Mouse (Mus musculus): ENCODE results near the gene Cdh23. TPM values are rescaled to one million over a fixed set of nuclear protein-coding genes. Genes with fewer than 3 reads are reported as not detected.

The Cdh23 gene
- polyA plus RNA-seq, 1 experiment from 2014 or later: 2.7 TPM

- Histone ChIP-seq H3K4me1 (replicated peaks; ENCODE audit: control insufficient read depth, insufficient read depth, low read length) (peaks cover 12% of the 10 kb centered on the region), H3K27me3 (replicated peaks; ENCODE audit: control insufficient read depth, insufficient read depth, low read length) (peaks cover 7% of the 10 kb centered on the region), H3K4me2 (ENCODE audit: low read length) (no peak overlapping the region), H3K27ac (ENCODE audit: low read length) (no peak overlapping the region), H3K9ac (replicated peaks; ENCODE audit: low read depth, low read length) (no peak overlapping the region), H3K36me3 (ENCODE audit: control insufficient read depth, insufficient read depth) (no peaks in the 10 kb centered on the region), H3K9me3 (ENCODE audit: control insufficient read depth, low read length) (peaks cover 5% of the 10 kb centered on the region; the same call in 1 of the 2 replicates), H3K4me3 (replicated peaks; ENCODE audit: low read length) (no peak overlapping the region)
- WGBS: 19% methylated on average over 12 of the region's 12 CpGs
- peak; percentile 50; the same call in 1 of the 2 replicates for ATAC-seq
These were observed 117.4 kb downstream of the Cdh23 start for GRCm38 (mm10) chr10:60578738-60579538.

GRCm38 (mm10) chr10:60577920-60578737, 118.2 kb downstream of the Cdh23 start:
- Histone ChIP-seq H3K36me3 (ENCODE audit: control insufficient read depth, insufficient read depth) (no peaks in the 10 kb centered on the region), H3K27me3 (replicated peaks; ENCODE audit: control insufficient read depth, insufficient read depth, low read length) (peaks cover 7% of the 10 kb centered on the region; the same call in 1 of the 2 replicates), H3K9me3 (ENCODE audit: control insufficient read depth, low read length) (peaks cover 5% of the 10 kb centered on the region; the same call in 1 of the 2 replicates), H3K4me3 (replicated peaks; ENCODE audit: low read length) (no peak overlapping the region), H3K4me1 (replicated peaks; ENCODE audit: control insufficient read depth, insufficient read depth, low read length) (peaks cover 12% of the 10 kb centered on the region), H3K4me2 (ENCODE audit: low read length) (no peak overlapping the region), H3K9ac (replicated peaks; ENCODE audit: low read depth, low read length) (no peak overlapping the region), H3K27ac (ENCODE audit: low read length) (no peak overlapping the region)
- 87% methylated on average over 12 of the region's 12 CpGs for WGBS
- no peak for ATAC-seq

- Histone ChIP-seq H3K9me3 (ENCODE audit: control insufficient read depth, low read length) (peaks cover 5% of the 10 kb centered on the region; the same call in 1 of the 2 replicates), H3K9ac (replicated peaks; ENCODE audit: low read depth, low read length) (no peak overlapping the region), H3K27ac (ENCODE audit: low read length) (no peak overlapping the region), H3K27me3 (replicated peaks; ENCODE audit: control insufficient read depth, insufficient read depth, low read length) (peaks cover 7% of the 10 kb centered on the region; the same call in 1 of the 2 replicates), H3K4me3 (replicated peaks; ENCODE audit: low read length) (no peak overlapping the region), H3K4me2 (ENCODE audit: low read length) (no peak overlapping the region), H3K4me1 (replicated peaks; ENCODE audit: control insufficient read depth, insufficient read depth, low read length) (peaks cover 8% of the 10 kb centered on the region), H3K36me3 (ENCODE audit: control insufficient read depth, insufficient read depth) (no peaks in the 10 kb centered on the region)
- WGBS: 26% methylated on average over 13 of the region's 13 CpGs
- ATAC-seq: no peak
These were observed 119.0 kb downstream of the Cdh23 start for GRCm38 (mm10) chr10:60577125-60577919.

- Histone ChIP-seq H3K9me3 (ENCODE audit: control insufficient read depth, low read length) (peaks cover 1% of the 10 kb centered on the region; the same call in 1 of the 2 replicates), H3K36me3 (ENCODE audit: control insufficient read depth, insufficient read depth) (no peaks in the 10 kb centered on the region), H3K9ac (replicated peaks; ENCODE audit: low read depth, low read length) (no peak overlapping the region), H3K27ac (ENCODE audit: low read length) (no peak overlapping the region), H3K4me2 (ENCODE audit: low read length) (no peak overlapping the region), H3K4me1 (replicated peaks; ENCODE audit: control insufficient read depth, insufficient read depth, low read length) (peaks cover 8% of the 10 kb centered on the region), H3K27me3 (replicated peaks; ENCODE audit: control insufficient read depth, insufficient read depth, low read length) (no peaks in the 10 kb centered on the region), H3K4me3 (replicated peaks; ENCODE audit: low read length) (no peak overlapping the region)
- no peak for ATAC-seq
- 85% methylated on average over 3 of the region's 3 CpGs for WGBS
These were observed 121.4 kb downstream of the Cdh23 start for GRCm38 (mm10) chr10:60574851-60575250.

- Histone ChIP-seq H3K4me1 (replicated peaks; ENCODE audit: control insufficient read depth, insufficient read depth, low read length) (peaks cover 3% of the 10 kb centered on the region; the same call in 1 of the 2 replicates), H3K27ac (ENCODE audit: low read length) (no peak overlapping the region)
These were observed 124.8 kb downstream of the Cdh23 start for GRCm38 (mm10) chr10:60571491-60571890.

GRCm38 (mm10) chr10:60566369-60567037, 129.8 kb downstream of the Cdh23 start:
- Histone ChIP-seq H3K4me2 (ENCODE audit: low read length) (peak overlapping the region; percentile 31), H3K27ac (ENCODE audit: low read length) (no peak overlapping the region), H3K9ac (replicated peaks; ENCODE audit: low read depth, low read length) (0 out of 2 replicates have a peak overlapping the region, but pooled peaks have one; percentile 1), H3K27me3 (replicated peaks; ENCODE audit: control insufficient read depth, insufficient read depth, low read length) (peaks cover 4% of the 10 kb centered on the region; the same call in 1 of the 2 replicates), H3K4me3 (replicated peaks; ENCODE audit: low read length) (no peak overlapping the region), H3K36me3 (ENCODE audit: control insufficient read depth, insufficient read depth) (no peaks in the 10 kb centered on the region), H3K4me1 (replicated peaks; ENCODE audit: control insufficient read depth, insufficient read depth, low read length) (peaks cover 6% of the 10 kb centered on the region; the same call in 1 of the 2 replicates), H3K9me3 (ENCODE audit: control insufficient read depth, low read length) (no peaks in the 10 kb centered on the region)
- WGBS: 46% methylated on average over 24 of the region's 24 CpGs
- no peak for ATAC-seq

More at GRCm38 (mm10) chr10:60571491-60571890, 124.8 kb downstream of the Cdh23 start:
- Histone ChIP-seq H3K27me3 (replicated peaks; ENCODE audit: control insufficient read depth, insufficient read depth, low read length) (peaks cover 4% of the 10 kb centered on the region; the same call in 1 of the 2 replicates), H3K4me3 (replicated peaks; ENCODE audit: low read length) (no peak overlapping the region), H3K9ac (replicated peaks; ENCODE audit: low read depth, low read length) (no peak overlapping the region), H3K4me2 (ENCODE audit: low read length) (no peak overlapping the region), H3K9me3 (ENCODE audit: control insufficient read depth, low read length) (no peaks in the 10 kb centered on the region), H3K36me3 (ENCODE audit: control insufficient read depth, insufficient read depth) (no peaks in the 10 kb centered on the region)
- 67% methylated on average over 4 of the region's 4 CpGs for WGBS
- ATAC-seq: no peak

- Histone ChIP-seq H3K4me1 (replicated peaks; ENCODE audit: control insufficient read depth, insufficient read depth, low read length) (peaks cover 6% of the 10 kb centered on the region; the same call in 1 of the 2 replicates), H3K27ac (ENCODE audit: low read length) (no peak overlapping the region), H3K36me3 (ENCODE audit: control insufficient read depth, insufficient read depth) (no peaks in the 10 kb centered on the region), H3K4me3 (replicated peaks; ENCODE audit: low read length) (no peak overlapping the region), H3K27me3 (replicated peaks; ENCODE audit: control insufficient read depth, insufficient read depth, low read length) (peaks cover 4% of the 10 kb centered on the region; the same call in 1 of the 2 replicates), H3K9me3 (ENCODE audit: control insufficient read depth, low read length) (no peaks in the 10 kb centered on the region), H3K9ac (replicated peaks; ENCODE audit: low read depth, low read length) (no peak overlapping the region), H3K4me2 (ENCODE audit: low read length) (no peak overlapping the region)
- WGBS: 76% methylated on average over 6 of the region's 6 CpGs
- no peak for ATAC-seq
These were observed 132.2 kb downstream of the Cdh23 start for GRCm38 (mm10) chr10:60564136-60564535.

GRCm38 (mm10) chr10:60562946-60563345, 133.3 kb downstream of the Cdh23 start:
- 18% methylated on average over 7 of the region's 7 CpGs for WGBS
- H3K4me1 ChIP-seq (replicated peaks; ENCODE audit: control insufficient read depth, insufficient read depth, low read length): peaks cover 7% of the 10 kb centered on the region
- no peak overlapping the region for H3K4me3 ChIP-seq (replicated peaks; ENCODE audit: low read length)
- H3K27me3 ChIP-seq (replicated peaks; ENCODE audit: control insufficient read depth, insufficient read depth, low read length): peaks cover 4% of the 10 kb centered on the region; the same call in 1 of the 2 replicates
- no peak overlapping the region for H3K9ac ChIP-seq (replicated peaks; ENCODE audit: low read depth, low read length)
- no peak for ATAC-seq
- H3K27ac ChIP-seq (ENCODE audit: low read length): no peak overlapping the region
- no peak overlapping the region for H3K4me2 ChIP-seq (ENCODE audit: low read length)
- no peaks in the 10 kb centered on the region for H3K9me3 ChIP-seq (ENCODE audit: control insufficient read depth, low read length)
- H3K36me3 ChIP-seq (ENCODE audit: control insufficient read depth, insufficient read depth): no peaks in the 10 kb centered on the region
